Comparison of ENCODE assay signal across 12 mouse cellular contexts in genomic region chr4:132794028-132794427, GRCm38 (mm10). TPM values are rescaled to one million over a fixed set of nuclear protein-coding genes. Genes with fewer than 3 reads are reported as not detected.
DNase-seq lines count a peak whose midpoint lies in the region; ATAC-seq and TF ChIP-seq lines count a peak whose summit lies in the region.
"Had no signal": no experiment of that assay in that cellular context is flagged by ENCODE, and none has a peak within 500 bp of the region (broad histone marks: within the 10 kb centered on the region; RNA-seq: fewer than 3 reads in every experiment).

No protein-coding gene starts in this region.

- H3K4me1 ChIP-seq in kidney, adult 2 months (ENCODE audit: control insufficient read depth, insufficient read depth, low read length), result no peaks in the 10 kb centered on the region

- no peak overlapping the region for H3K4me3 ChIP-seq in kidney, adult 2 months (ENCODE audit: insufficient read depth, low read depth, low read length)
- H3K4me3 ChIP-seq: hindbrain, embryonic 15.5 days had no signal

- H3K27ac ChIP-seq in kidney, adult 2 months (ENCODE audit: insufficient read depth, low read depth, low read length), result no peak overlapping the region
- H3K27ac ChIP-seq: hindbrain, embryonic 15.5 days had no signal

- TF ChIP-seq CTCF in kidney, adult 2 months (conservative IDR thresholded peaks at IDR 0.05; ENCODE audit: insufficient read depth, insufficient read length, low read depth, low read length), result no peak

- no peak for TF ChIP-seq POLR2A in kidney, adult 2 months (IDR thresholded peaks at IDR 0.05; ENCODE audit: low read depth, low read length)

- ATAC-seq in activated CD4-positive, CD25-positive, alpha-beta regulatory T cell, adult 4 months, result no peak

- DNase-seq in kidney, adult 2 months, result peak; percentile 29
- DNase-seq in kidney, postnatal 25 days, result no peak
- peak; percentile 76 to 78 for DNase-seq in spleen, postnatal 36 days (ENCODE audit: low spot score in 2 of 2)
- DNase-seq in spleen, postnatal 4 days (ENCODE audit: low spot score in 2 of 2), result no peak
- peak; percentile 44 for DNase-seq in lung, postnatal 25 days (ENCODE audit: low spot score)
- no peak for DNase-seq in cerebellum, adult 8-10 months
- DNase-seq in testis, postnatal 10 days (ENCODE audit: low spot score), result no peak
- DNase-seq: adrenal gland, postnatal 10 days; cerebellum, adult 11-12 months; thymus, postnatal 14 days had no signal

- 14% methylated on average over 9 of the region's 9 CpGs for WGBS in kidney, adult 2 months

- no peaks in the 10 kb centered on the region for H3K36me3 ChIP-seq in kidney, adult 2 months (ENCODE audit: control insufficient read depth, insufficient read depth, low read length)
- H3K36me3 ChIP-seq: hindbrain, embryonic 15.5 days had no signal

- no peaks in the 10 kb centered on the region; the same call in 1 of the 2 replicates for H3K27me3 ChIP-seq in kidney, adult 2 months (replicated peaks; ENCODE audit: control insufficient read depth, insufficient read depth, low read length)

RNA-seq across cellular contexts. Expression of gene Themis2, which starts 2.2 kb away (rescaled TPM):
- 2.8 and 3.6 TPM in 2 replicates for polyA plus RNA-seq in kidney, adult 2 months (2012; rRNA removed)
- polyA plus RNA-seq in activated CD4-positive, CD25-positive, alpha-beta regulatory T cell, adult 4 months (2017; shearing (Covaris generic)), result 1 to 10 TPM in 1 of 2 experiments, under 1 TPM in 1; 0.91 to 1.0 TPM

RNA-seq across cellular contexts. Expression of gene Rpa2, which starts 25.9 kb away (rescaled TPM):
- 10.7 and 11.9 TPM in 2 replicates for polyA plus RNA-seq in kidney, adult 2 months (2012; rRNA removed)
- 10 to 100 TPM; 54.6 to 80.3 TPM for polyA plus RNA-seq in activated CD4-positive, CD25-positive, alpha-beta regulatory T cell, adult 4 months (2017; shearing (Covaris generic))

RNA-seq across cellular contexts. Expression of gene Smpdl3b, which starts 37.0 kb away (rescaled TPM):
- 2.0 and 2.2 TPM in 2 replicates for polyA plus RNA-seq in kidney, adult 2 months (2012; rRNA removed)
- polyA plus RNA-seq in activated CD4-positive, CD25-positive, alpha-beta regulatory T cell, adult 4 months (2017; shearing (Covaris generic)), result 1 to 10 TPM; 2.7 to 4.4 TPM

RNA-seq across cellular contexts. Expression of gene Ppp1r8, which starts 48.9 kb away (rescaled TPM):
- 25.2 TPM in 2 replicates for polyA plus RNA-seq in kidney, adult 2 months (2012; rRNA removed)
- polyA plus RNA-seq in activated CD4-positive, CD25-positive, alpha-beta regulatory T cell, adult 4 months (2017; shearing (Covaris generic)), result 10 to 100 TPM; 25.3 to 26.3 TPM

Comparison
In these comparisons a context has a peak if more than half of its experiments do, and no peak if none do; other contexts are left out.
1. DNase-seq: peak in kidney, adult 2 months (single experiment), spleen, postnatal 36 days (2 of 2) and lung, postnatal 25 days (single experiment); none in kidney, postnatal 25 days (0 of 2), spleen, postnatal 4 days (0 of 2), cerebellum, adult 8-10 months (single experiment) and testis, postnatal 10 days (single experiment).